Mouse (Mus musculus): ENCODE results near the gene Vars.

GRCm38 (mm10) chr17:34965627-34966026, 35.2 kb upstream of the Vars start:
- TF ChIP-seq MYOG (IDR thresholded peaks at IDR 0.05; ENCODE audit: control insufficient read depth in 1 of 3, insufficient read depth in 1 of 3, insufficient read length in 2 of 3, low read depth in 2 of 3): no peak
- no peak for TF ChIP-seq POLR2A (IDR thresholded peaks at IDR 0.05; ENCODE audit: insufficient read length, low read depth)
- no peak for TF ChIP-seq MAX (IDR thresholded peaks at IDR 0.05; ENCODE audit: low read depth)
- no peak for TF ChIP-seq USF1 (IDR thresholded peaks at IDR 0.05; ENCODE audit: low read depth)
- no peak for TF ChIP-seq E2F4 (IDR thresholded peaks at IDR 0.05; ENCODE audit: insufficient read depth)
- TF ChIP-seq MYOD1 (IDR thresholded peaks at IDR 0.05; ENCODE audit: control insufficient read depth in 1 of 3, insufficient read length in 2 of 3, low read depth in 2 of 3): no peak

Data from myocyte (in vitro differentiated cells).